Mouse (Mus musculus) bone marrow, adult 2 months (tissue): Measurements from ENCODE around the gene Muc3.

Source experiments
- CTCF ChIP-seq: fragments of 200-500 bp; IDR thresholded peaks from 2 replicates; pipeline ENCODE4 v1.5.1; 2011; ENCODE audit warnings: low read length, control low read depth; ENCODE audit not compliant: control insufficient read depth, insufficient read depth
- POLR2A ChIP-seq: fragments of 200-500 bp; IDR thresholded peaks from 2 replicates; pipeline ENCODE4 v1.6.1; 2011; ENCODE audit warnings: low read depth, mild to moderate bottlenecking, control low read depth, low read length, borderline replicate concordance; ENCODE audit not compliant: control insufficient read depth

- TF ChIP-seq POLR2A (no peak), CTCF (no peak)
Observed at GRCm38 (mm10) chr5:137134959-137135358, 14.2 kb downstream of the Muc3 start.
